Mouse (Mus musculus): ENCODE results near the gene Klhl35.

DNA sequence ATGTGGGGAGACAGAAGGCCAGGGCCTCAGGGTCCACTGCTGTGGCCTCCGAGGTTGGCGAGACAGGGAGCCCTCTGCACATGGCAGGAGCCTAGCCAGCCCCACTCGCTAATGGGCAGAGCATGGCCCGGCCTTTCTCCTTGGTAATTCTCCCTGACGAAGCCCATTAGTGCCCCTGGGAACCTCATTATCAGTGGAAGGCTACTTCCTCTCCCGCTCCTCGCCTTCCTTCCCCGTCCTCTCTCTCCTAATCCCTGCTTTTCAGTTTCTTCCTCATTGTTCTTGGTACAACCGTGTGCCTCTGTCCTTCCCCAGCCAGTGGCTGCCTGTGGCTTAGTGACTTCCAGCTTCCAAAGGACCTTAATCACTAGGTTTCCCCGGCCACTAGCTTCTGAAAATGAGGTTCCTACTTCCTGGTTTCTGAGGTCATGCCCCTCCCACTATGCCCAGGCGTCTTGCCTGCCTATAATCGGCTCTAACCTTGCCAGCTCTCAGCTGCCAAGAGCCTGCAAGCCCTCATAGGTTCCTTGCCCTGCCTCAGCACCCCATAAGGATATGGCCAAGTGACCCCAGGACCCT lies 31.0 kb upstream of the Klhl35 start:
- TF ChIP-seq CTCF (conservative IDR thresholded peaks at IDR 0.05; ENCODE audit: low read length) = no peak
- no peak for TF ChIP-seq NANOG (IDR thresholded peaks at IDR 0.05; ENCODE audit: borderline replicate concordance, low read length)
- TF ChIP-seq POU5F1 (IDR thresholded peaks at IDR 0.05; ENCODE audit: borderline replicate concordance, low read length) = no peak

Data from E14TG2a.4 (cell line).